Mouse (Mus musculus) brain, embryonic 18.5 days (tissue): ENCODE data around the gene Gm10300.

Source experiments
- DNase-seq: peaks from one replicate; pipeline ENCODE4 v3.0.0-alpha.2; 2012; ENCODE audit warnings: low read depth, low spot score

Gene Gm10300

GRCm38 (mm10) chr4:132078296-132078714, 3.8 kb downstream of the Gm10300 start:
- no peak for DNase-seq

- DNase-seq = no peak
These were observed 5.2 kb downstream of the Gm10300 start for GRCm38 (mm10) chr4:132079555-132080275.

GRCm38 (mm10) chr4:132080492-132080983, 6.0 kb downstream of the Gm10300 start:
- DNase-seq = no peak

- no peak for DNase-seq
These were observed 10.6 kb downstream of the Gm10300 start for GRCm38 (mm10) chr4:132085114-132085513.

GRCm38 (mm10) chr4:132088921-132089320, 14.4 kb downstream of the Gm10300 start:
- DNase-seq = no peak

- DNase-seq = no peak
These were observed 18.6 kb downstream of the Gm10300 start for GRCm38 (mm10) chr4:132093136-132093535.

GRCm38 (mm10) chr4:132093928-132094327, 19.4 kb downstream of the Gm10300 start:
- no peak for DNase-seq

- no peak for DNase-seq
These were observed 20.5 kb downstream of the Gm10300 start for GRCm38 (mm10) chr4:132095043-132095442.

GRCm38 (mm10) chr4:132099548-132099947, 25.1 kb downstream of the Gm10300 start:
- DNase-seq = no peak

- no peak for DNase-seq
These were observed 26.7 kb downstream of the Gm10300 start for GRCm38 (mm10) chr4:132101152-132101551.

- no peak for DNase-seq
These were observed 33.7 kb downstream of the Gm10300 start for GRCm38 (mm10) chr4:132108221-132108620.

- DNase-seq = peak; percentile 24
These were observed 36.7 kb downstream of the Gm10300 start for GRCm38 (mm10) chr4:132111227-132111626.

GRCm38 (mm10) chr4:132113411-132114095, 39.1 kb downstream of the Gm10300 start:
- DNase-seq = no peak

GRCm38 (mm10) chr4:132116315-132116714, 41.8 kb downstream of the Gm10300 start:
- DNase-seq = no peak

GRCm38 (mm10) chr4:132119566-132119965, 45.1 kb downstream of the Gm10300 start:
- DNase-seq = no peak

- no peak for DNase-seq
These were observed 47.2 kb downstream of the Gm10300 start for GRCm38 (mm10) chr4:132121674-132122073.

- DNase-seq = no peak
These were observed 48.7 kb downstream of the Gm10300 start for GRCm38 (mm10) chr4:132123166-132123565.
